Mouse (Mus musculus): ENCODE measurements around the gene Opa1.

The Opa1 gene

GRCm38 (mm10) chr16:29579167-29579786 is at the start of gene Opa1:
Gene Opa1, plus strand, starts transcription at chr16:29579334.
- peak; percentile 94 to 98 for DNase-seq

- no peak for DNase-seq
Observed at GRCm38 (mm10) chr16:29533641-29534040, 45.5 kb upstream of the Opa1 start.

GRCm38 (mm10) chr16:29535866-29536265 is 43.3 kb upstream of the Opa1 start:
- no peak for DNase-seq

- no peak for DNase-seq
Observed at GRCm38 (mm10) chr16:29536411-29537204, 42.5 kb upstream of the Opa1 start.

- no peak for DNase-seq
Observed at GRCm38 (mm10) chr16:29539906-29540305, 39.2 kb upstream of the Opa1 start.

GRCm38 (mm10) chr16:29541261-29541683 is 37.9 kb upstream of the Opa1 start:
- DNase-seq: no peak

GRCm38 (mm10) chr16:29544829-29545228 is 34.3 kb upstream of the Opa1 start, which contains the start of gene Atp13a4:
Gene Atp13a4, minus strand, starts transcription at chr16:29544864.
- DNase-seq: no peak

- no peak for DNase-seq
Observed at GRCm38 (mm10) chr16:29559667-29560066, 19.5 kb upstream of the Opa1 start.

GRCm38 (mm10) chr16:29560454-29560853 is 18.7 kb upstream of the Opa1 start:
- DNase-seq: no peak

GRCm38 (mm10) chr16:29560869-29561268 is 18.3 kb upstream of the Opa1 start:
- DNase-seq: no peak

GRCm38 (mm10) chr16:29574013-29574412 is 5.1 kb upstream of the Opa1 start:
- DNase-seq: no peak

GRCm38 (mm10) chr16:29575620-29576019 is 3.5 kb upstream of the Opa1 start:
- no peak for DNase-seq

- no peak for DNase-seq
Observed at GRCm38 (mm10) chr16:29579787-29580176, 648 bp downstream of the Opa1 start.

GRCm38 (mm10) chr16:29592171-29592570 is 13.0 kb downstream of the Opa1 start:
- DNase-seq: no peak

GRCm38 (mm10) chr16:29597122-29597521 is 18.0 kb downstream of the Opa1 start:
- DNase-seq: no peak

GRCm38 (mm10) chr16:29605546-29605945 is 26.4 kb downstream of the Opa1 start:
- no peak for DNase-seq

- no peak for DNase-seq
Observed at GRCm38 (mm10) chr16:29607131-29607530, 28.0 kb downstream of the Opa1 start.

- DNase-seq: no peak
Observed at GRCm38 (mm10) chr16:29614762-29615161, 35.6 kb downstream of the Opa1 start.

GRCm38 (mm10) chr16:29629053-29629452 is 49.9 kb downstream of the Opa1 start:
- no peak for DNase-seq

- no peak for DNase-seq
Observed at GRCm38 (mm10) chr16:29635780-29636179, 56.6 kb downstream of the Opa1 start.

GRCm38 (mm10) chr16:29642376-29642775 is 63.2 kb downstream of the Opa1 start:
- no peak for DNase-seq

GRCm38 (mm10) chr16:29644871-29645270 is 65.7 kb downstream of the Opa1 start:
- no peak for DNase-seq

- DNase-seq: no peak
Observed at GRCm38 (mm10) chr16:29646202-29646601, 67.1 kb downstream of the Opa1 start.

- DNase-seq: no peak
Observed at GRCm38 (mm10) chr16:29656187-29656825, 77.2 kb downstream of the Opa1 start.
